Mouse (Mus musculus) MEL (cell line): ENCODE data around the gene Itpr2.

Experiments
- CTCF ChIP-seq, 3 experiments: IDR thresholded peaks in 2 of 3; conservative IDR thresholded peaks in 1 of 3; 2 replicates each; pipeline ENCODE4 v1.5.1; 2011 to 2012; ENCODE audit warnings: low read length in 3 of 3, low read depth in 2 of 3, mild to moderate bottlenecking in 2 of 3, improper control_type of control experiment in 1 of 3, inconsistent platforms in 1 of 3, mixed read lengths in 1 of 3, moderate library complexity in 1 of 3; ENCODE audit not compliant: control insufficient read depth in 1 of 3, insufficient read depth in 1 of 3, poor library complexity in 1 of 3, severe bottlenecking in 1 of 3
- ETS1 ChIP-seq: IDR thresholded peaks from 2 replicates; pipeline ENCODE4 v1.6.1; 2012; ENCODE audit warnings: low read depth, mild to moderate bottlenecking, inconsistent platforms, low read length, improper control_type of control experiment, moderate library complexity
- ZC3H11A ChIP-seq: IDR thresholded peaks from 2 replicates; pipeline ENCODE4 v1.6.1; 2012; ENCODE audit warnings: low read depth, mild to moderate bottlenecking, inconsistent platforms, low read length, improper control_type of control experiment

DNA sequence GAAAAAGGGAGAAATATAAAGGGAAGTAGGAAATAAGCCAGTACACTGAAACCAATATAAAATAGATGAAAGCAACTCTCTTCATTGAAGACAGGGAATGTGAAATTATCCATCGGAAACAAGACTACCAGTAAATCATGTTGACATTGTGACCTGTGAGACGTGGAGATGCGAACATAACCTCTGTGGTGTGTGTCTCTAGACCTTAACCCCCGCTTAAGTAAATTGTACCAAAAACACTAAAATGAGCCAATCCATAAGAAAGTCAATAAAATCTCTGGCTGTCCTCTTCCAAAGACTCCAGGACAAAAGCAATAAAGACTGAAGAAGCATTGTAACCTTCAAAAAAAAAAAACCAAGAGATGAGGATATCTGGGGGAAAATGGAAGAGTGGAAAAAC, 31.6 kb downstream of the Itpr2 start:
- TF ChIP-seq CTCF (IDR thresholded peaks at IDR 0.05 in 2 of 3, conservative IDR thresholded peaks at IDR 0.05 in 1 of 3; ENCODE audit: control insufficient read depth in 1 of 3, insufficient read depth in 1 of 3, low read depth in 2 of 3, low read length in 3 of 3, poor library complexity in 1 of 3, severe bottlenecking in 1 of 3): no peak
- no peak for TF ChIP-seq ZC3H11A
- TF ChIP-seq ETS1: no peak
